Mouse (Mus musculus) Patski (cell line): Measurements from ENCODE around the gene Plin1. TPM values are rescaled to one million over a fixed set of nuclear protein-coding genes. Genes with fewer than 3 reads are reported as not detected.

Experiments used
- ATAC-seq: fragments of 100-300 bp; one replicate; pipeline ENCODE4 v1.8.0; 2021
- CTCF ChIA-PET: fragments of 350-600 bp; sonication (Branson Sonifier 250); formaldehyde crosslinking; loops from one replicate; lab custom pipeline; 2022; ENCODE audit warnings: inconsistent platforms; lab: Charles Lee
- POLR2A ChIA-PET: fragments of 350-600 bp; sonication (Branson Sonifier 250); formaldehyde crosslinking; loops from one replicate; lab custom pipeline; 2022; ENCODE audit warnings: antibody characterized with exemption, inconsistent platforms; lab: Charles Lee
- DNase-seq: peaks from one replicate; pipeline ENCODE4 v3.0.0-alpha.2; 2011; ENCODE audit warnings: low read depth, low spot score
- H3K27me3 ChIP-seq: fragments of 371-371 bp; one replicate; pipeline ENCODE4 v1.5.1; 2021
- CTCF ChIP-seq: fragments of 100-300 bp; IDR thresholded peaks from one replicate; pipeline ENCODE4 v1.5.1; 2021
- in situ Hi-C: fragments of 300-500 bp; cut with MboI; formaldehyde crosslinking; loops from 3 replicates; pipeline ENCODE4 v1.11.1; 2018; ENCODE audit warnings: low pct_unique_long_range_greater_than_20kb, mixed read lengths
- polyA plus RNA-seq: library from polyadenylated mRNA; unstranded; gene quantifications from one replicate; pipeline ENCODE4 v1.2.3, GENCODE M21; 2021

Plin1 gene
- polyA plus RNA-seq, 1 experiment from 2014 or later, result 0.06 TPM

- ChIA-PET POLR2A (interaction anchor here (0.6 kb wide), 1 partner anchor 375 kb away, joined by 3 read pairs; no protein-coding TSS in a partner anchor), CTCF (interaction anchor here (3.3 kb wide), 1 partner anchor 11 kb away, joined by 13 read pairs; no protein-coding TSS in a partner anchor)
- H3K27me3 ChIP-seq, result no peaks in the 10 kb centered on the region
- ATAC-seq (no peak), DNase-seq (no peak)
- in situ Hi-C loops, result no loop called here
- no peak for TF ChIP-seq CTCF
These were observed 6.2 kb upstream of the Plin1 start for GRCm38 (mm10) chr7:79738913-79739312.

GRCm38 (mm10) chr7:79736511-79736910, 3.8 kb upstream of the Plin1 start:
- ATAC-seq (no peak), DNase-seq (no peak)
- no peak for TF ChIP-seq CTCF
- ChIA-PET CTCF (interaction anchor here (3.3 kb wide), 1 partner anchor 9 kb away, joined by 13 read pairs; no protein-coding TSS in a partner anchor), POLR2A (no interaction called here)
- H3K27me3 ChIP-seq, result no peaks in the 10 kb centered on the region
- in situ Hi-C loops, result no loop called here

- ATAC-seq, result no peak
- no peak for TF ChIP-seq CTCF
- ChIA-PET POLR2A (interaction anchor here (0.6 to 1.3 kb wide), 2 partner anchors 9 to 156 kb away, joined by 3 to 5 read pairs; partner anchors contain the start of genes Pex11a and Wdr93), CTCF (no interaction called here)
- no peak for DNase-seq
- in situ Hi-C loops, result no loop called here
- H3K27me3 ChIP-seq, result no peaks in the 10 kb centered on the region
These were observed 1.9 kb upstream of the Plin1 start for GRCm38 (mm10) chr7:79734563-79734962.

DNA sequence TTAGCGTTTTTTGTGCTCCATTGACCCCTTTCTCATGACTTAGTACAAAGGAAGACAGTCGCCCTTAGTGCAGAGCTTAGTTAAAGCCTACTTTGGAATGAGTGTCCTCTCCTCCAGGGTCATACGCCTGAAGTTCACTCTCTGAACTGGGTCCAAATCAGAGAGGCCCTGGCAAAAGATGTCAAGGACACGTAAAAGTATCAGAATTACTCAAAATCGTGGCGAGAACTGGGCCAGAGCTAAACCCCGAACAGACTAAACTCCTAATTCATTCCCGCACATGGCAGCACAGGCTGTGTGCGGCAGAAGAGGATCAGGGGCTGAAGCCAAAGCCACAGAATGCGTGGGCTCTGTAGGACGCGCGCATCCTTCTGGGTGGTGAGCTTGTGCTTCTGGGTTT, 1.3 kb downstream of the Plin1 start:
- ChIA-PET CTCF (interaction anchor here (7.4 kb wide), 1 partner anchor 30 kb away, joined by 32 read pairs; no protein-coding TSS in a partner anchor), POLR2A (no interaction called here)
- TF ChIP-seq CTCF, result no peak
- no peak for ATAC-seq
- no peaks in the 10 kb centered on the region for H3K27me3 ChIP-seq
- in situ Hi-C loops, result no loop called here
- DNase-seq, result no peak

DNA sequence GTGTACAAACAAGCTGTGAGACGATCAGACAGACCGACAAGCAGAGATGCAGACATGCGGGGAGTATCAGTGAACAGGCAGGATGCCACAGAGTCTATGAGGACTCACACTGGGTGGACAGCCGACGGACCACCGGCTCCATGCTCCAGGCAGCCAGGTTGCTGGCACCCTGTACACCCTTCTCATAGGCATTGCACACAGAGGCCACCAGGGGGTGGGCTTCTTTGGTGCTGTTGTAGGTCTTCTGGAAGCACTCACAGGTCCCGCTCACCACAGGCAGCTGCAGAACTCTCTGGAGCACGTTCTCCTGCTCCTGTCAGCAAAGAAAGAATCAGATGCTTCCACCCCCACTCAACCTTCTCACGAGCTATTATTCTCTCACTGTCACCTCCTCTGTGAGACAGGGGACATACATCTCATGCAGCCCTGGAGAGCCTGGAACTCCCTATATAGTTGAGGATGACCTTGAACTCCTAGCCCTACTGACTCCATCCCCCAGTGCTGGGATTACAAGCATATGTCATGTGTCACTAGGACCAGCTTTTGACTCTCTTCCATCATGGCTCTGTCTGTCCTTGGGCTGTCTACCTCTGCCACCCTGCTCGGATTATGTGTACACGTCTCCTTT, 2.8 kb downstream of the Plin1 start:
- in situ Hi-C loops, result loop anchor here (5.0 kb wide), 2 partner anchors 53 to 118 kb away; no protein-coding TSS in a partner anchor
- ChIA-PET CTCF (interaction anchor here (0.9 to 7.4 kb wide), 10 partner anchors 10 to 234 kb away, joined by 3 to 32 read pairs (median 6); partner anchors contain the start of gene Ticrr), POLR2A (no interaction called here)
- TF ChIP-seq CTCF, result no peak
- ATAC-seq (no peak), DNase-seq (no peak)
- peaks cover 5% of the 10 kb centered on the region for H3K27me3 ChIP-seq

DNA sequence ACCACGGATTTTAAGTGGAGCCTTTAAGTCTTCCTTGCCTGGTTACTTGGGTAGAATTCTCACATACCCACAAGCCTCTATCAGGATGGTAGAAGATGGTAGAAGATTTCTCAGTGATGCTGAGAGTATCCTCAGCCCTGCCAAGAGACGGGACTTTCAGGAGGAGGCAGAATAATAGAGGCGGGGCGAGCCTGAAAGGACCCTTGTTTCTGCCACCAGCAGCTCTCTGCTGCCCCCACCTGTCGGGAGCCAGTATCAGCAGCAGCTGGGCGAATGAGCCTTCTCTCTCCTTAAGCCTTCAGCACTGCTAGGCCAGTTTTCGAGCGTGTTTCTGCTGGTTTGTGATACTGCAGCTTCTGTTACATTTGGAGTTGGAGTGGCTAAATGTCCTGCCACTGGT, 3.5 kb downstream of the Plin1 start:
- peak; percentile 95 for TF ChIP-seq CTCF
- ATAC-seq (peak; percentile 54), DNase-seq (no peak)
- in situ Hi-C loops, result loop anchor here (5.0 kb wide), 2 partner anchors 52 to 117 kb away; no protein-coding TSS in a partner anchor
- peaks cover 8% of the 10 kb centered on the region for H3K27me3 ChIP-seq
- ChIA-PET CTCF (interaction anchor here (0.8 to 7.4 kb wide), 17 partner anchors 9 to 234 kb away, joined by 3 to 32 read pairs (median 4); partner anchors contain the start of gene Ticrr), POLR2A (interaction anchor here (1.2 kb wide), 1 partner anchor 14 kb away, joined by 3 read pairs; the partner anchor contains the start of gene Kif7)

GRCm38 (mm10) chr7:79728219-79728618, 4.5 kb downstream of the Plin1 start:
- CTCF ChIA-PET, result interaction anchor here (0.8 to 7.4 kb wide), 20 partner anchors 8 to 233 kb away, joined by 3 to 32 read pairs (median 6); no protein-coding TSS in a partner anchor

GRCm38 (mm10) chr7:79727091-79727490, 5.6 kb downstream of the Plin1 start:
- POLR2A ChIA-PET, result no interaction called here
- DNase-seq (no peak), ATAC-seq (no peak)
- H3K27me3 ChIP-seq, result peaks cover 14% of the 10 kb centered on the region
- in situ Hi-C loops, result loop anchor here (5.0 kb wide), 2 partner anchors 50 to 115 kb away; no protein-coding TSS in a partner anchor
- CTCF ChIA-PET, result interaction anchor here (0.6 to 7.4 kb wide), 12 partner anchors 10 to 114 kb away, joined by 3 to 32 read pairs (median 3); no protein-coding TSS in a partner anchor
- TF ChIP-seq CTCF, result peak; percentile 90

More at GRCm38 (mm10) chr7:79728219-79728618, 4.5 kb downstream of the Plin1 start:
- H3K27me3 ChIP-seq, result peaks cover 8% of the 10 kb centered on the region
- DNase-seq (no peak), ATAC-seq (peak; percentile 17)
- POLR2A ChIA-PET, result interaction anchor here (1.2 kb wide), 1 partner anchor 13 kb away, joined by 3 read pairs; the partner anchor contains the start of gene Kif7
- in situ Hi-C loops, result loop anchor here (5.0 kb wide), 2 partner anchors 51 to 116 kb away; no protein-coding TSS in a partner anchor
- peak; percentile 91 for TF ChIP-seq CTCF

DNA sequence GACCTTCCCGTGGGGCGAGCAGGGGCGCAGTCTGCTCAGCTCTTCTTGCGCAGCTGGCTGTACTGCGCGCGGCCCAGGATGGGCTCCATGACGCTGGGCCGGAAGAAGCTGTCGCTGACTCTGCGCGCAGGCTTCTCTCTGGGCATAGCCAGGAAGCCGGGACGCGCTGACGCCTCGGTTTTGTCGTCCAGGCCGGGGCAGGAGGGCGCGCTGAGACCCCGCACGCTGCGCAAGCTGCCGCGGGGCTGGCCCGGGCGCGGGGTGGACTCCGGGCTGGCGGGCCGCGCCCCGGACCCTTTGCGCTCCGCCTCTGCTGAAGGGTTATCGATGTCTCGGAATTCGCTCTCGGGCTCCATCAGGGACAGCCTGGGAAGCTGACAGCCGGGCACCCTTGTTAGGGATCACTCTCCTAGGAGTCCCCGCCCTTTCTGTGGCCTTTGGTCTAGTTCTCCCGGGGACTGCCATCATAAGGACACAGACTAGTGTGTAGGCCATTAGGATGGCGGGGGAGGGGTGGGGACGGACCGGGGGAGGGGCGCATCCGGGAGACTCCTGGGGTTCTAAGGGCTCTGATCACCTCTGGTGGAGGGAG, 11.2 kb downstream of the Plin1 start:
- CTCF ChIA-PET, result no interaction called here
- no peak for ATAC-seq
- H3K27me3 ChIP-seq, result peaks cover 20% of the 10 kb centered on the region
- in situ Hi-C loops, result no loop called here
- POLR2A ChIA-PET, result no interaction called here
- DNase-seq, result no peak
- TF ChIP-seq CTCF, result no peak

- H3K27me3 ChIP-seq, result no peaks in the 10 kb centered on the region
- in situ Hi-C loops, result no loop called here
- DNase-seq (no peak), ATAC-seq (peak; percentile 79)
- no peak for TF ChIP-seq CTCF
- CTCF ChIA-PET, result interaction anchor here (1.0 to 1.9 kb wide), 2 partner anchors 14 to 38 kb away, joined by 3 to 7 read pairs; no protein-coding TSS in a partner anchor
- POLR2A ChIA-PET, result interaction anchor here (0.9 kb wide), 1 partner anchor 13 kb away, joined by 3 read pairs; no protein-coding TSS in a partner anchor
These were observed 17.3 kb downstream of the Plin1 start, which contains the start of gene Kif7 for GRCm38 (mm10) chr7:79715187-79715981. Kif7 (minus strand) TSS chr7:79715720.
